Mouse (Mus musculus) frontal cortex, adult (tissue): ENCODE results near the gene Cbr2.
"Not testable (repeated sequence)": the region's sequence is repeated elsewhere in the genome, so short reads cannot be mapped to it uniquely, and the experiment has no call there.

Source experiments
- ATAC-seq: cut with Nextera tagmentation; 2 replicates; pipeline ENCODE4 v1.9.2; 2017; ENCODE audit warnings: mild to moderate bottlenecking, moderate library complexity, mixed read lengths; ENCODE audit not compliant: low TSS enrichment

Gene Cbr2

GRCm38 (mm10) chr11:120731858-120732680 lies at the start of gene Cbr2:
Gene Cbr2 (minus strand): TSS chr11:120732114.
- ATAC-seq = no peak

- not testable (repeated sequence) for ATAC-seq
Observed at GRCm38 (mm10) chr11:120781361-120781760, 49.4 kb upstream of the Cbr2 start.

- ATAC-seq = no peak
Observed at GRCm38 (mm10) chr11:120779876-120780275, 48.0 kb upstream of the Cbr2 start.

GRCm38 (mm10) chr11:120777123-120777522 lies 45.2 kb upstream of the Cbr2 start:
- no peak for ATAC-seq

GRCm38 (mm10) chr11:120775774-120776469 lies 44.0 kb upstream of the Cbr2 start:
- ATAC-seq = peak; percentile 93

GRCm38 (mm10) chr11:120773463-120774190 lies 41.7 kb upstream of the Cbr2 start:
- ATAC-seq = no peak

- ATAC-seq = no peak
Observed at GRCm38 (mm10) chr11:120772749-120773148, 40.8 kb upstream of the Cbr2 start.

- ATAC-seq = no peak
Observed at GRCm38 (mm10) chr11:120768206-120768605, 36.3 kb upstream of the Cbr2 start.

- ATAC-seq = not testable (repeated sequence)
Observed at GRCm38 (mm10) chr11:120767023-120767422, 35.1 kb upstream of the Cbr2 start.

- ATAC-seq = peak; percentile 57; the same call in 1 of the 2 replicates
Observed at GRCm38 (mm10) chr11:120763121-120763999, 31.4 kb upstream of the Cbr2 start.

- not testable (repeated sequence) for ATAC-seq
Observed at GRCm38 (mm10) chr11:120762672-120763041, 30.7 kb upstream of the Cbr2 start, which contains the start of gene Hmga1b. Gene Hmga1b (plus strand): TSS chr11:120762794.

GRCm38 (mm10) chr11:120761811-120762671 lies 30.1 kb upstream of the Cbr2 start:
- ATAC-seq = no peak

GRCm38 (mm10) chr11:120760236-120760635 lies 28.3 kb upstream of the Cbr2 start:
- ATAC-seq = no peak

- ATAC-seq = no peak
Observed at GRCm38 (mm10) chr11:120751606-120752005, 19.7 kb upstream of the Cbr2 start.

- ATAC-seq = no peak
Observed at GRCm38 (mm10) chr11:120749430-120749829, 17.5 kb upstream of the Cbr2 start.

GRCm38 (mm10) chr11:120747974-120748373 lies 16.1 kb upstream of the Cbr2 start:
- no peak for ATAC-seq

- no peak for ATAC-seq
Observed at GRCm38 (mm10) chr11:120744121-120744701, 12.3 kb upstream of the Cbr2 start.

- ATAC-seq = no peak
Observed at GRCm38 (mm10) chr11:120740981-120741380, 9.1 kb upstream of the Cbr2 start.

GRCm38 (mm10) chr11:120736424-120736823 lies 4.5 kb upstream of the Cbr2 start:
- ATAC-seq = no peak

GRCm38 (mm10) chr11:120733521-120733920 lies 1.6 kb upstream of the Cbr2 start:
- no peak for ATAC-seq
